Mouse (Mus musculus): ENCODE measurements around the gene Tango6. TPM values are rescaled to one million over a fixed set of nuclear protein-coding genes. Genes with fewer than 3 reads are reported as not detected.
A peak's percentile ranks its signal among the peaks of the same experiment; 100 is the strongest.

Gene Tango6
- total RNA-seq (2022): 1 to 10 TPM; 6.3 to 7.3 (median 7.0) TPM

DNA sequence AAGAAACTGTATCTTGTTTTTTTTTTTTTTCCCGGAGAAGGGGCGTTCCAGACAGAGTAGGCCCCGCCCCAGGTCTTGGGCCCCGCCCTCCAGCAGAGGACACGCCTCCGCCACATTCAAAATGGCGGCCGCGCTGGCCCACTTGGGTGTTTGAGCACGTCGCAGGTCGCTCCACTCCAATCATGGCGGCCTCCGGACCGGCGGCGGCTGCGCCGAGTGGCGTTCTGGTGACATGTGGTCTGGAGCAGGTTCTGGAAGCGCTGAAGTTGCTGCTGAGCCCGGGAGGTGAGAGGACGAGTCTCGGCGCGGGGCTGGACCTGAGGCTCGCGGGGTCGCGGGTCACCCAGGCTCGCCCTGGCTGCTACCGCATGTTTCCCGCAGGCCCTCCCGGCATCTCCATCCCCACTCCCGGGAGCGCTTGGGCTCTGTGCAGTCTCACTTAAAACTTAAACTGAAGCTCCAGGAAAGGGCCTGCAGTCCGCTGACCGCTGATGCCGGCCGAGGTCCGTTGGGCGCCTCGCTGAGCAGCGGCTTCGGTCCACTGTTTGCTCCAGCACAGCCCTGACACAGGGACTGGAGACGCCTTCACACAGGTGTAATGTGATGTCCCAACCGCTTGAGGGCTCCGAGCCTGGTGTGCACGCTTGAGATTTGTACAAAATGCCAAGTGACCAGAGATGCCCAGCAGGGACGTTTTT lies at the start of gene Tango6:
TSS of gene Tango6 (plus strand) at position 98 of the 698 bp plus-strand sequence.
- DNase-seq (ENCODE audit: low spot score in 2 of 2): peak; percentile 84 to 86

DNA sequence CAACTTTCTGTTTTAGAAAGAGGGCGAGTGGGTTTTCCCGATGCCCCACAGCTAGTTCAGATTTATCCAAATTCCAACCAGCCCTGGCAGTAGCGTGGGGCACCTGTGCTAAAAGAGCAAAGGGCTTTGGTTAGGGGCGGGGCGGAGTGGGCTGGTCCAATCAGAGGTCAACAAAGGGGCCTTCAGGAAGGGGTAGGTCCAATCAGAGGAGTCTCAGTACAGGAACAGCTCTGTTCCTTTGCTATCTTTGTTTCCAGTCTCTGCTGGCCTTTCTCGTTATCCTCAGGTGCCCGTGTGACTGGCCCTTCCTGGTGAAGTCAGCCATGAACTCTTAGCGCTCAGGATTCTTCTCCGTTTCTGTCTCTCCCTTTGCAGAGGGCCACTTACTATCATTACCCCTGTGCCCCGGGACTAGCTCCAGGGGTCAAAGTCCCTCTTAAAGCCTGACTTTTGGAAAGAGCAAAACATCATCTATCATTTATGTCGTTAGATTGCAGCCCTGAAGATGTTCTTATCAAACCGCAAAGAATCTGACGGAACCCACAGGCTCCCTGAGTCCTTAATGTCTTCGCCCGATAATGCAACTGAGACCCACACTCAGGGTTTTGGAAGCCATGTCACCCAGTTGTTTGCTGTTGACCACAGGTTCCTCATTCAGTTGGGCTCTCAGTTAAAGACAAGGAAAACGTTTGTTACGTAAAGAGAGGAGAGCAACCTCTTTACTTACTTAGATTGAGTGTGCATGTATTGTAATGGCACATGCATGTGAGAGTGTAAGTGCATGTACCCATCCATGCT lies 49.3 kb upstream of the Tango6 start:
- DNase-seq (ENCODE audit: low spot score in 2 of 2): no peak

GRCm38 (mm10) chr8:106635284-106635683 lies 47.6 kb upstream of the Tango6 start:
- DNase-seq (ENCODE audit: low spot score in 2 of 2): no peak

DNA sequence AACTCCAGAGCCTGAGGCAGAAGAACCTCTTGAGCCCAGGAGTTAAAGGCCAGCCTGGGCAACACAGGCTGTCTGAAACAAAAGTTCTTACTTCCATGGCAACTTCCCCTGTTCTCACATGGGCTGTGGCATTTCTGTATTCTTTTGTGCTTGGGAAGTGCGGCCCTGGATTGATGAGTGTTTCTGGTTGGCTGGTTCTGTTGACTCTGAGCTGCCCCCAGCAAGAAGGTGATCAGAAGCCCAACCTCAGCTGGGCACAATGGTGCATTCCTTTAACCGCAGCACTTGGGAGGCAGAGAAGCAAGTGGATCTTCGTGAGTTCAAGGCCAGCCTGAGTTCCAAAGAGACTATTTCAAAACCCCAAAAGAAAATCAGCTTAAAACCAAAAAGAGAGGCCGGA lies 45.4 kb upstream of the Tango6 start:
- DNase-seq (ENCODE audit: low spot score in 2 of 2): no peak

DNA sequence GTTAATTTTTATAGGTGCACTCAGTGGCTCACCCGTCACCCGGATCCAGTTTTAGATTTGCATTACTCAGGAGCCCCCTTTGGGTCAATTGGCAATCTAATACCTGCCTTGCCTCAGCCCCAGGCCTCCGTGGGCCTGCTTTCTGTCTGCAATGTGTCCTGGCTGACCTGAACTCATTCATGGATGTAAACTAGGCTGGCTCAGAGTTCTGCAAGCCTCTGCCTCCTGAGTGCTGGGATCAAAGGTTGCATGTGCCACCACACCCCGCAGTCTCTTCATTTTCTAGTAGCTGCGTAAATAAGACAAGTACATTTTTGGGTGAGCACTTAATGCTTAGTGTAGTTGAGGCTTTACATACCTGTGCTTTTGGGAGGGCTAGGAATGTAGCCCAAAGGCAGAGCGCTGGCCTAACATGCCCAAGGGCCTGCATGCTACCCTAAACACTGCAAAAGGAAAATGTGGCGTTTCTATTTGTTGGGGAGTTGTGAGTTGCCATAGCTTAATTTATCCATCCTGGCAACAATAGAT lies 44.0 kb upstream of the Tango6 start:
- DNase-seq (ENCODE audit: low spot score in 2 of 2): no peak

DNA sequence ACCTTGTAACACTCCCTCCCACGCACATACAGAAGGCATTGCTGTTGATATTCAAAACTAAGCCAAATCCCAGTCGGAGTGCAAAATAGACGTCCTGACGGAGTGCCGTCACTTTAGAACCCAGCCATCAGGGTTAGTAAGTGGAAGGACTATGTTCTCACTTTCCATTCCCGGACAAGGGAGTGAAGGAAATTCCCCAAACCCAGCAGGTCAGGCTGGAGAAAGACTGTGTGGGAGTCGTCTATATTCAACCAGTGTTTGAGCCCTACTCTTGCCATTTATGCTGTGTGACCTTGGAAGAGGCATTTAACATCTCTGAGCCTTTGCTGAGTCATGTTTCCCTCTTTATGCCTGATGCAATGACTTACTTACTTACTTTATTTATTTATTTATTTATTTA lies 42.7 kb upstream of the Tango6 start:
- DNase-seq (ENCODE audit: low spot score in 2 of 2): no peak

DNA sequence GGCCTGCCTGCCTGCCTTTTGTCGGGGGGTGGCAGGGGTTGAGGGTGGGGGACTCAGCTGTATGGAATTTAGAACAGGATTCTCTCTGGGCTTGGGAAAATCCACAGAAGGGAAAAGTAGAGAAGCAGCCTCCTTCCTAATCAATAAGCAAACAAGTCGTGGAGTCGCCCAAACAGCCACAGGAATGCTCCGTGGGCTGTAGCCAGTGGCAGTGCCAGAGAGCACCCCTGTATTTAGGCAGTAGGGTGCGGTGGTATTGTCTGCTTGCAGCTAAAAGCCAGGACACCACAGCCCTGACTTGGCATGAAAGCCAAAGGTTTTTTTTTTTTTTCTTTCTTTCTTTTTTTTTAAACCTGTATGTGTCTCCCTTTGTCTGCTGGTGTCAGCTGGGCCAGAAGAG lies 41.9 kb upstream of the Tango6 start:
- no peak for DNase-seq (ENCODE audit: low spot score in 2 of 2)

- DNase-seq (ENCODE audit: low spot score in 2 of 2): no peak
Measured at GRCm38 (mm10) chr8:106642172-106642571, 40.7 kb upstream of the Tango6 start.

- no peak for DNase-seq (ENCODE audit: low spot score in 2 of 2)
Measured at GRCm38 (mm10) chr8:106643100-106643499, 39.8 kb upstream of the Tango6 start.

DNA sequence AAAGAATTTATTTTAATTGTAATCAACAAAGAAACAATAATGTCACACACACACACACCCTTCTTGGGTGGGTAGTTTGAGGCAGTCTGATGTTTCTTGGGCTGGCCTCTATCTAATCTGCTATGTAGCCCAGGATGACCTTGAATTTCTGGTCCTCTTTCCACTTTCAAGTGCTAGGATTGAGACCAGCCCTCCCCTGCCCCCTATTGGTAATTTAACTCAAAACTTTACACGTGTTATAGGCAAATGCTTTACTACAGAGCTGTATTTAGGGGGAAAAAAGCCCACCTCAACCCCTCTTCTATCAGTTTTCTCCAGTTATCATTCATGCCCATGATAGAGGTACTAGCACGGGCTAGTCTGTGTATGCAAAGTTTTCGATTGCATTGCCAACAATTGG lies 37.9 kb upstream of the Tango6 start:
- no peak for DNase-seq (ENCODE audit: low spot score in 2 of 2)

DNA sequence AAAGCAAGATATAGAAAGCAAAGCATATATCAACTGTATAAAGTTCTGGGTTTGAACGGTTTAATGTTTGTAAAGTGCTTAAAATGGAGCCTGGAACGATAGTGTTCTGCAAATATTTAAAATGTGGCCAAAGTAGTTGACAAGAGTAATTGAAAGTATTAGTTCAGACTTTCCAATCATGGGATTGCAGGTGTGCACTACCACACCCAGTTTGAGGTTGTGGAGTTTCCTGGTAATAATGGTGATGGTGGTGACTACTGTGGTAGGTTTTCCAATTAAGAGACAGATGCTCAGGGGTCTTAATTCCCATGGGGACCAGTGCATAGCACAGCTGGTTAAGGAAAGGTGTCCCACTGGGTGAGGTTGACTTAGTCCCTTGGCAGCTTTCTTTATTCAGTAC lies 36.7 kb upstream of the Tango6 start:
- DNase-seq (ENCODE audit: low spot score in 2 of 2): no peak

DNA sequence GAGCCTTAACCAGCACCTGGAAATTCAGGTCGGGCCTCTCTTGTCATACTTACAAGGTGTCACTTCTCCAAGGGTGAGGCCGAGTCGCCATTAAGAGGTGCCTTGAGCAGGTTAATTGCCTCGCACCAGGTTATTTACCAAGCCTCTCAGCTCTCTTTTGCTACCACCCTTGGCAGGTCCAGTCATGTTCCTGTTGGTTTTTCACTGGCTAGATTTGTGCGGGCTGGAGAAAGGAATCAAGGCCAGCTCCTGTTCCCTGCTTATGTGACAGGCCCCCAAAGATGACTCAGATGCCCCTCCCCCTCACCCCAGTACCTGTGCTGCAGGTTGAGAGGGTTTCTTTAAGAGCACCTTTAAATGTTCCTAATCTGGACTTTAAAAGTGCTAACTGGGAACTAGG lies 36.1 kb upstream of the Tango6 start:
- DNase-seq (ENCODE audit: low spot score in 2 of 2): no peak

DNA sequence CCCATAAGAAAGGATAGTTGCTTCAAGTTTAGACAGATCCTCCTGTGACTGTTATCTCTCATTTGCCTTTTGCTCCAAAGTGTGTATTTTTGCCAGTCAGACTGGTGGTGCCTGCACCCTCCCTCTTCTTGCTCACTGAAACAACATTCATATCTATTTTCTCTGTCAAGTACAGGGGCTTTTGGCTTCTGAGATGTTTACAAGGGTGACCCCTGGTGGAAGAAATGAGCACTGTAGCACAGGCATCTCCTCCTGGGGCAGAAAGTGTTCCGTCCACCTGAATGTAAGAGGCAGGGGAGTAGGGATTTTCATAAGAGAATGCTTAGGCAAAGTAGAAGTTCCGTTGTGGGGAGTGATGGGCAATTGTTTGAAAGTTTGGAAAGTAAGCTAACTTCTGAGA lies 35.5 kb upstream of the Tango6 start:
- peak; percentile 18 to 60 for DNase-seq (ENCODE audit: low spot score in 2 of 2)

- DNase-seq (ENCODE audit: low spot score in 2 of 2): no peak
Measured at GRCm38 (mm10) chr8:106648421-106648820, 34.4 kb upstream of the Tango6 start.

- DNase-seq (ENCODE audit: low spot score in 2 of 2): no peak
Measured at GRCm38 (mm10) chr8:106651994-106652393, 30.9 kb upstream of the Tango6 start.

GRCm38 (mm10) chr8:106656046-106656445 lies 26.8 kb upstream of the Tango6 start:
- no peak for DNase-seq (ENCODE audit: low spot score in 2 of 2)

GRCm38 (mm10) chr8:106672786-106673185 lies 10.1 kb upstream of the Tango6 start:
- no peak for DNase-seq (ENCODE audit: low spot score in 2 of 2)

DNA sequence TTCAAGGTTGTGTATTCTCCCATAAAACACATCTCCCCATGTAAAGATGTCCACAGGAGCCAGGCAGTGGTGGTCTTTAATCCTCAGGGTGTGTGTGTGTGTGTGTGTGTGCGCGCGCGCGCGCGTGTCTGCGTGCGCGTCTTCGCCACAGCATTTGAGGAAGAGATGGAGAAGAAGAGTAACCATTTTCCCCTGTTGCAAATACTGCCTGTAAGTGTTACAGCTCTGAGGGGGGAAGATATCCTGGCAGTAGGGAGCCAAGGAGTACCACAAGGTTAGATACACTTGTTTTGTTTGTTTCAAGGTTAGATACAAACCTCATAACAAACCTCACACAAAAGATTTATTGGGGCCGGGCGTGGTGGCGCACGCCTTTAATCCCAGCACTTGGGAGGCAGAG lies 8.6 kb upstream of the Tango6 start:
- DNase-seq (ENCODE audit: low spot score in 2 of 2): no peak

- DNase-seq (ENCODE audit: low spot score in 2 of 2): no peak
Measured at GRCm38 (mm10) chr8:106674894-106675293, 8.0 kb upstream of the Tango6 start.

GRCm38 (mm10) chr8:106684387-106684786 lies 1.5 kb downstream of the Tango6 start:
- DNase-seq (ENCODE audit: low spot score in 2 of 2): no peak

- no peak for DNase-seq (ENCODE audit: low spot score in 2 of 2)
Measured at GRCm38 (mm10) chr8:106687479-106687878, 4.6 kb downstream of the Tango6 start.

- no peak for DNase-seq (ENCODE audit: low spot score in 2 of 2)
Measured at GRCm38 (mm10) chr8:106697748-106698248, 14.9 kb downstream of the Tango6 start.
